Mouse (Mus musculus) embryonic fibroblast, embryonic 13.5 days (primary cell): ENCODE measurements around the gene Adrm1.

Experiments used
- CTCF ChIP-seq: IDR thresholded peaks from 2 replicates; pipeline ENCODE4 v1.5.1; 2011; ENCODE audit warnings: mild to moderate bottlenecking, control low read depth, low read length, moderate library complexity, borderline replicate concordance; ENCODE audit not compliant: insufficient read depth
- POLR2A ChIP-seq: IDR thresholded peaks from 2 replicates; pipeline ENCODE4 v1.6.1; 2011; ENCODE audit warnings: low read depth, mild to moderate bottlenecking, control low read depth, low read length, moderate library complexity

GRCm38 (mm10) chr2:180148551-180148950, 22.7 kb upstream of the Adrm1 start:
- TF ChIP-seq CTCF: no peak
- no peak for TF ChIP-seq POLR2A
